Mouse (Mus musculus): ENCODE measurements around the gene Sco2. TPM values are rescaled to one million over a fixed set of nuclear protein-coding genes. Genes with fewer than 3 reads are reported as not detected.

Gene Sco2
- total and polyA plus RNA-seq, 3 experiments = 25.1 to 40.7 (median 29.4) TPM

- H3K27ac ChIP-seq = no peak overlapping the region
- no peak for DNase-seq
- H3K79me2 ChIP-seq (replicated peaks; ENCODE audit: control insufficient read depth, insufficient read depth, low read length) = peaks cover 3% of the 10 kb centered on the region
- TF ChIP-seq CTCF (IDR thresholded peaks at IDR 0.05) = no peak
- TF ChIP-seq EP300 (IDR thresholded peaks at IDR 0.05; ENCODE audit: insufficient read depth, low read depth, low read length) = no peak
- TF ChIP-seq POLR2A (IDR thresholded peaks at IDR 0.05; ENCODE audit: insufficient read depth, low read depth, low read length) = no peak
- no peak overlapping the region for H3K4me3 ChIP-seq
- peaks cover 7% of the 10 kb centered on the region for H3K4me1 ChIP-seq (ENCODE audit: control insufficient read depth, insufficient read depth, low read length)
- no peaks in the 10 kb centered on the region; the same call in 1 of the 2 replicates for H3K36me3 ChIP-seq (ENCODE audit: control insufficient read depth, insufficient read depth, low read length)
- no peak overlapping the region for H3K9ac ChIP-seq (ENCODE audit: low read depth, low read length)
- WGBS = 90% methylated on average over 14 of the region's 14 CpGs
- intact Hi-C loops (cut with DNase I) = no loop called here
- H3K27me3 ChIP-seq (ENCODE audit: control insufficient read depth, insufficient read depth, low read length) = no peaks in the 10 kb centered on the region
These were observed 21.6 kb downstream of the Sco2 start for GRCm38 (mm10) chr15:89352054-89352453.

GRCm38 (mm10) chr15:89351302-89351701 is 22.3 kb downstream of the Sco2 start:
- 67% methylated on average over 15 of the region's 15 CpGs for WGBS
- H3K79me2 ChIP-seq (replicated peaks; ENCODE audit: control insufficient read depth, insufficient read depth, low read length) = peaks cover 3% of the 10 kb centered on the region
- TF ChIP-seq CTCF (IDR thresholded peaks at IDR 0.05) = no peak
- TF ChIP-seq POLR2A (IDR thresholded peaks at IDR 0.05; ENCODE audit: insufficient read depth, low read depth, low read length) = no peak
- TF ChIP-seq EP300 (IDR thresholded peaks at IDR 0.05; ENCODE audit: insufficient read depth, low read depth, low read length) = no peak
- H3K9ac ChIP-seq (ENCODE audit: low read depth, low read length) = no peak overlapping the region
- H3K4me1 ChIP-seq (ENCODE audit: control insufficient read depth, insufficient read depth, low read length) = peaks cover 7% of the 10 kb centered on the region
- H3K27me3 ChIP-seq (ENCODE audit: control insufficient read depth, insufficient read depth, low read length) = no peaks in the 10 kb centered on the region
- peak overlapping the region; percentile 82 for H3K27ac ChIP-seq
- no peaks in the 10 kb centered on the region; the same call in 1 of the 2 replicates for H3K36me3 ChIP-seq (ENCODE audit: control insufficient read depth, insufficient read depth, low read length)
- no peak for DNase-seq
- no peak overlapping the region for H3K4me3 ChIP-seq
- intact Hi-C loops (cut with DNase I) = no loop called here

GRCm38 (mm10) chr15:89350447-89350846 is 23.2 kb downstream of the Sco2 start:
- DNase-seq = no peak
- 57% methylated on average over 5 of the region's 5 CpGs for WGBS
- intact Hi-C loops (cut with DNase I) = no loop called here

GRCm38 (mm10) chr15:89343325-89343724 is 30.3 kb downstream of the Sco2 start:
- WGBS = 77% methylated on average over 3 of the region's 3 CpGs
- H3K4me3 ChIP-seq = no peak overlapping the region
- TF ChIP-seq EP300 (IDR thresholded peaks at IDR 0.05; ENCODE audit: insufficient read depth, low read depth, low read length) (no peak), CTCF (IDR thresholded peaks at IDR 0.05) (peak; percentile 75), POLR2A (IDR thresholded peaks at IDR 0.05; ENCODE audit: insufficient read depth, low read depth, low read length) (no peak)
- no peak overlapping the region for H3K9ac ChIP-seq (ENCODE audit: low read depth, low read length)
- DNase-seq = no peak
- no peaks in the 10 kb centered on the region for H3K79me2 ChIP-seq (replicated peaks; ENCODE audit: control insufficient read depth, insufficient read depth, low read length)
- H3K36me3 ChIP-seq (ENCODE audit: control insufficient read depth, insufficient read depth, low read length) = no peaks in the 10 kb centered on the region
- no peak overlapping the region for H3K27ac ChIP-seq
- no peaks in the 10 kb centered on the region for H3K27me3 ChIP-seq (ENCODE audit: control insufficient read depth, insufficient read depth, low read length)
- intact Hi-C loops (cut with DNase I) = loop anchor here (5.0 kb wide), 1 partner anchor 189 kb away; no protein-coding TSS in a partner anchor
- no peaks in the 10 kb centered on the region for H3K4me1 ChIP-seq (ENCODE audit: control insufficient read depth, insufficient read depth, low read length)

More at GRCm38 (mm10) chr15:89350447-89350846, 23.2 kb downstream of the Sco2 start:
- Histone ChIP-seq H3K9ac (ENCODE audit: low read depth, low read length) (peak overlapping the region; percentile 29; the same call in 1 of the 2 replicates), H3K27me3 (ENCODE audit: control insufficient read depth, insufficient read depth, low read length) (no peaks in the 10 kb centered on the region), H3K4me3 (peak overlapping the region; percentile 32), H3K27ac (peak overlapping the region; percentile 82), H3K79me2 (replicated peaks; ENCODE audit: control insufficient read depth, insufficient read depth, low read length) (peaks cover 3% of the 10 kb centered on the region), H3K36me3 (ENCODE audit: control insufficient read depth, insufficient read depth, low read length) (no peaks in the 10 kb centered on the region; the same call in 1 of the 2 replicates), H3K4me1 (ENCODE audit: control insufficient read depth, insufficient read depth, low read length) (peaks cover 7% of the 10 kb centered on the region)
- TF ChIP-seq CTCF (IDR thresholded peaks at IDR 0.05) (0 out of 2 replicates have a peak, but pooled peaks have one; percentile 3), POLR2A (IDR thresholded peaks at IDR 0.05; ENCODE audit: insufficient read depth, low read depth, low read length) (peak; percentile 69), EP300 (IDR thresholded peaks at IDR 0.05; ENCODE audit: insufficient read depth, low read depth, low read length) (0 out of 2 replicates have a peak, but pooled peaks have one; percentile 23)

- Histone ChIP-seq H3K79me2 (replicated peaks; ENCODE audit: control insufficient read depth, insufficient read depth, low read length) (no peaks in the 10 kb centered on the region), H3K4me3 (no peak overlapping the region), H3K36me3 (ENCODE audit: control insufficient read depth, insufficient read depth, low read length) (no peaks in the 10 kb centered on the region), H3K27ac (no peak overlapping the region), H3K4me1 (ENCODE audit: control insufficient read depth, insufficient read depth, low read length) (no peaks in the 10 kb centered on the region), H3K27me3 (ENCODE audit: control insufficient read depth, insufficient read depth, low read length) (no peaks in the 10 kb centered on the region), H3K9ac (ENCODE audit: low read depth, low read length) (no peak overlapping the region)
- no peak for TF ChIP-seq POLR2A (IDR thresholded peaks at IDR 0.05; ENCODE audit: insufficient read depth, low read depth, low read length)
- TF ChIP-seq CTCF (IDR thresholded peaks at IDR 0.05) = no peak
- no peak for TF ChIP-seq EP300 (IDR thresholded peaks at IDR 0.05; ENCODE audit: insufficient read depth, low read depth, low read length)
- intact Hi-C loops (cut with DNase I) = loop anchor here (5.0 kb wide), 1 partner anchor 191 kb away; no protein-coding TSS in a partner anchor
- no peak for DNase-seq
- 57% methylated on average over 1 of the region's 1 CpGs for WGBS
These were observed 32.0 kb downstream of the Sco2 start for GRCm38 (mm10) chr15:89341678-89342077.

- Histone ChIP-seq H3K27ac (no peak overlapping the region), H3K4me3 (no peak overlapping the region), H3K9ac (ENCODE audit: low read depth, low read length) (no peak overlapping the region), H3K4me1 (ENCODE audit: control insufficient read depth, insufficient read depth, low read length) (no peaks in the 10 kb centered on the region), H3K79me2 (replicated peaks; ENCODE audit: control insufficient read depth, insufficient read depth, low read length) (no peaks in the 10 kb centered on the region), H3K36me3 (ENCODE audit: control insufficient read depth, insufficient read depth, low read length) (no peaks in the 10 kb centered on the region), H3K27me3 (ENCODE audit: control insufficient read depth, insufficient read depth, low read length) (no peaks in the 10 kb centered on the region)
- intact Hi-C loops (cut with DNase I) = loop anchor here (5.0 kb wide), 1 partner anchor 192 kb away; no protein-coding TSS in a partner anchor
- WGBS = 71% methylated on average over 3 of the region's 3 CpGs
- TF ChIP-seq EP300 (IDR thresholded peaks at IDR 0.05; ENCODE audit: insufficient read depth, low read depth, low read length) (no peak), CTCF (IDR thresholded peaks at IDR 0.05) (no peak), POLR2A (IDR thresholded peaks at IDR 0.05; ENCODE audit: insufficient read depth, low read depth, low read length) (no peak)
- no peak for DNase-seq
These were observed 33.5 kb downstream of the Sco2 start for GRCm38 (mm10) chr15:89340136-89340535.
